Mouse (Mus musculus) skeletal muscle tissue, adult 2 months (tissue): ENCODE results near the gene Cdc42ep4.

Experiments
- DNase-seq: peaks from one replicate; pipeline ENCODE4 v3.0.0-alpha.2; 2012; ENCODE audit warnings: low read depth, low spot score

Gene Cdc42ep4

DNA sequence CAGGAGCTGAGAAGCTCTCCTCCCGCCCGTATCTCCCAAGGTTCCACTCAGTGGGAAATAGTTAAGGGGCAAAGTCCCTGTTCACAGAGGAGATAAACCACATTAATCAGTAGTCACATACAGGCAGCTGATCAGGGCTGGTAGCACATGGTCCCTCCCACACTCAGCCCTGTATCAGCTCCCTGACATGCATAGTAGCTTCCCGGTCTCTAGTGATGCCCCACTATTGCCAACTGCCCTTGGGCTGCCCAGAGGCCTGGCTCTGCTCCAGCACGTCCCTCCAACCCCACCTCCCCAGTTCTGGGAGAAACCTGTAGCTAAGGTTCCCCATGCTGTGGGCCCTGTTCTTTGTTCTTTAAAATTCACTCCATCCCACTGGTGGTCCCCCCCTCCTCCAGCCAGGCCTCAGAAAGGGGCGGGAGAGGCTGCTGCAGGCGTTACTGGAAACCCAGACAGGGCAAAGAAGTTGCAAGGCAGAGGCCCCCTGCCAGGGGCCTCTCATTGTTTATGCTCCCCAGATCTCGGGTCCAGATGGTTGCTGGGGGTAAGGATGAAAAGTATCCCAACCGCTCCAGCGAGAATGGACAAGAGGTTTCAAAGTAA, 1.8 kb downstream of the Cdc42ep4 start:
- DNase-seq = no peak

DNA sequence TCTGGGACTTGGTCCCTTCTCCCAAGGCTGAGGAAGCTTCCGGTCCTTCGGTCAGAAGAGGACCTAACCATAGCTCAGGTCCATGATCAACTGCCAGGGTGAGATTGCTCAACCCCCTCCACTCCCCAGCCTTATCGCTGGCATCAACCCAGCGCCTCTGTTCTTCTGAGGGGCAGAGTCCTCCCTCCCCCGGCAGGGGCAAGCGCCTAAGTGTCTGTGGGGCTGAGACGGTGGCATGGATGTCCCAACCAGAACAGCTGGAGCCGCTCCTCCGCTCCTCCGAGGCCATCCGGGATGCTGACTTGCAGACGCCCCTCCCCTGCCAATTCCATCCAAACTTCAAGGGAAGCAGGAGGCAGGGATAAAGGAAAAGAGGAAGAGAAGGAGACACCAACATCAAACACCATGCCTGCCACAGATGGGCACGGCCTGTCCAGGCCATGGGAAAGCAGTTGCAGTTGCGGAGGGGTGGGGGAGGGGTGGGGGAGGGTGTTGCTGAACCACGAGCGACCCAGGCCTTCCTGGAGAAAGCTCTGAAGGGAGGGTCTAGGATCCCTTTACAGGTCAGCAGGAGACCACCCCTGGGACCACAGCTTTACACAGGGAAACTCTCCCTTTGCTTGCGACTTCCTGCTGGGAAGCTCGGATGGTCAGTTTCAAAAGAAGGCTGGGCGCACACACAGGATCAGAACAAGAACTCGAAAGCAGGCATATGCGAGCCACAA, 2.7 kb downstream of the Cdc42ep4 start:
- no peak for DNase-seq

DNA sequence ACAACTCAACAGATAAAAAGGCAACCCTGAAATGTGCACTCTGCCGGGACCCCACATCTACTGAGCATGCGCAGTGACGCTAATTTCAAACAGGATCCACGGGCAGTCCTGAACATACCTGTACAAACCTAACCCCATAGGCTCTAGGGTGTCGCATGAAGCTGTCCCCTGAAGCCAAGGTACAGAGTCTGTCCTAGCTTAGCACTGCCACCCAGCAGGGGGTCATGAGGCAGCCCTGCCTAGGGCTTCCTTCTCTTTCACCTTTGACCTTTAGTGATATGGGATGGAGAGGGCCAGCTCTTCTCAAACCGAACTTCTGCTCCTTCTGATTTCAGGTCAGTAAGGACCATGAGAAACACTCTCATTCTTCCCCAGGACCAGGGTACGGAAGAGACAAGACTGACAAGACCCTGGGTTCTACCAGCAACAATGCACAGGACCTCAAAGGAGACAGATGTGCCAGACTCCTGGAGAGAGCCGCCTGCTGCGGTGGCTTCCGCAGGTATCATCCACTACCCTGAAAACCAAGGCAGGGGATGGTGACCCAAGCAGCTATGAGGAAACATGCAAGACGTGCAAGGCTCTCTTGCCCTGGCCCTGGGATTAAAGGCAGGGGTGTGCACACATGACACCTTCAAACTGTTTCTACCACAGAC, 3.8 kb downstream of the Cdc42ep4 start:
- DNase-seq = no peak

DNA sequence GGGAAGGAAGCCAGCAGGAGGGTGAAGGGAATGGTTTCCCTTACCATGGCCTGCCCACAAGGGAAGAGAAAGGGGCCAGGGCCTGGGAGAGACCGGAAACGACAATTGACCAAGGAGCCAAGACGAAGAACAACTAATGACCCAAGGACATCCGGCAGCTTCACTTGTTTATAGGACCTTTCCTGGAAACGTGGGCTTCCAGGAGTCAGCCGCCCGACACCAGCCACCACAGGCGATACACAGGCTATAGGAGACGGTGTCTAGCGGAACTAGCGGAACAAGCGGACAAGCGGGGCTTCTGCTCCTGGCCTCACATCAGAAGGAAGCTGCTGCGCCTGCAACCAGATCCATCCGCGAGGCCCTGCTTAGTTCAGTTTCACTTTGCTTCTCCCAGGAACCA, 4.6 kb downstream of the Cdc42ep4 start:
- no peak for DNase-seq

DNA sequence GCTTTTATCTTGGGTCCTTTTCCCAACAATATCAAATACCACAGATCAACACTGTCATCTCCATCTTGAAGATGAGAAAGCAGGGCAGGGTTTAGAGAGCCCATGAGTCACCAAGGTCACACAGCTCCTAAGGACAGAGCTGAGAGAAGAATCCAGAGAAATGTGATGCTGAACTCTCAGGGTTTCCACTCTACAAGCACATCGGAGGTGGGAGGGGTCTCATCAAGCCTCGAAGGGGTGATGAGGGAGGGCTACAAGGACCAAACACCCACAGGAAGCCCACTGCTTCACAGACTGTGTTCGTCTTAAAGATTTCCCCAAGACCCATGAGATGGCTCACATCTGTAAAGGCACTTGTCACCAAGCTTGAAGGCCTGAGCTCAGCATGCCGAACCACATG, 5.7 kb downstream of the Cdc42ep4 start:
- DNase-seq = no peak

DNA sequence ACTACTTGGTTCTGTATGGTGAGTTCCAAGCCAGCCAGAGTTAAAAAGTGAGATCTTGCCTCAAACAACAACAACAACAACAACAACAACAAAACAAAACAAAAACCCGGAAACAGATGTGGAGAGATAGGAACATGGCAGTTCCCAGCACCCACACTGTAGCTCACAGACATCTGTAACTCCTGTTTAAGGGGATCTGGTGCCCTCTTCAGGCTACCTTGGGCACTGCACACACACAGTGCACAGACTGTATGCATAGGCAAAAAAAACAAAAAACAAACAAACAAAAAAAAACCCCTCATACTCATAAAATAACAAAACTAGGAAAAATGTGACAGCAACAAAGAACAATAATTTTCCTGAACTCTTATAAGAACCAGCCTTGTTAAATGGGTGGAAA, 8.7 kb downstream of the Cdc42ep4 start:
- no peak for DNase-seq

DNA sequence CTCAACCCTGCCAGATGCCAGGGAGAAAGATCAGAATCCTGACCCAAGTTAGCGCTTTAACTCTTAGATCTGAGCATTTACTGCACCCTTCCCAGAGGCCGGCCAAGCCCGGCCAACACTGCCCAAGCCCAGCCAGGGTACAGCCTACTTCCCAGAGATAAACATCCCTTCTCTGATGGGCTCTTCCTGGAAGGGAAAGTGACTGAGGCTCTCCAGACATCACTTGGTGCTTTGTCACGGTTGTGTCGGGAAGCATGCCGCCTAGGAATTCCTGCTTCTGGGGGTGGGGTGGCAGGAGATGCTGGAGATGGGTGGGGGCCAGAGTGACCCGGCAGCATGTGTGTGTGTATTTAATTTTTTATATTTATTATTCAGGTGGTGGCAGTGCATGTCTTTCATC, 11.6 kb downstream of the Cdc42ep4 start:
- no peak for DNase-seq

DNA sequence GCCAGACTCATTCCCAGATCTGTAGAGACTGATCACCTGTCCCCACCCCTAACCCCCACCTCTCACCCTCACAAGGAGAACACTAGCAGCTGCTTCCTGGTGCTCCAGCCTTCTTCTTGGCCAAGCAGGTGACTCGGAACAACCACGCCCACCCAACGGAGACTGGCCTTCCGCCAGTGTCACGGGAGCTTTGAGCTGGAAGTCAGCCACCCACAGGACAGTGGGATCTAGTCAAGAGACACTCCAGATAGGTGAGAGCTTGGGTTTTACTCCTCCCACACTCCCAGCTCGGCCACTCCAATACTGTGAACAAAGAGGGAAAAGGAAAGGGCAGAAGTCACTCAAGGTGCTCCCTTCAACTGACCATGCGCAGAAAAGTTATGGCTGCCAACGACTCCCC, 12.5 kb downstream of the Cdc42ep4 start:
- no peak for DNase-seq

DNA sequence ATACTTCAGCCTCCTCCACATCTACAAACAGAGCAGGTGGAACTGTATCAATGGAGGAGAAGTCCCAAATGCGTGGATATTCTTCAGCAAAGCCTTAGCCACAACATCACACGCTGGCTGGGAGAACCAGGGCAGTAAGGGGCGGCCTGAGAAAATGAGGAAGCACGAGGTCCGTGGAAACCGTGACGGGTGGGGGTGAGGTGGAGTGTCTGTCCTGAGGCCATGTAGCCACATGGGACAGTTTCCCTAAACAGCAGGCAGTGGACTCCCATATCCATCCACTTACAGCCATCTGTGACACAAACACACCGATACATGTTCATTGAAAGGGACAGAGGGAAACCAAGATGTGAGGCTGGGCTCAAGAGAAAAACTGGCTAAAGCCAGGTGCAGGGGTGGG, 13.8 kb downstream of the Cdc42ep4 start:
- no peak for DNase-seq

DNA sequence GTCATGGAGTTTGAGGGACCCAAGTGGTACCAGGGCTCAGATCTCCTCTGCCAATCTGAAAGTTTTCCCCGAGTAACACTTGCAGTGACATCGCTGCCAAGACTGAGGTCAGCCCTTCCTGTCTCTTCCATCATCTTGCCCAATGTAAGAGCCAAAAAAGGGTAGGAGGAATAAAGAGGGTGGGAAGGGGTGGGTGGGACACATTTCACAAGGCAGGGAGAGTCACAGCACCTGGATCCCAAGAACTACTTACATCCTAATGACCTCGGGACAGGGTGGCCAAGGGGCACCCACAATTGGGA, 14.2 kb downstream of the Cdc42ep4 start:
- no peak for DNase-seq

DNA sequence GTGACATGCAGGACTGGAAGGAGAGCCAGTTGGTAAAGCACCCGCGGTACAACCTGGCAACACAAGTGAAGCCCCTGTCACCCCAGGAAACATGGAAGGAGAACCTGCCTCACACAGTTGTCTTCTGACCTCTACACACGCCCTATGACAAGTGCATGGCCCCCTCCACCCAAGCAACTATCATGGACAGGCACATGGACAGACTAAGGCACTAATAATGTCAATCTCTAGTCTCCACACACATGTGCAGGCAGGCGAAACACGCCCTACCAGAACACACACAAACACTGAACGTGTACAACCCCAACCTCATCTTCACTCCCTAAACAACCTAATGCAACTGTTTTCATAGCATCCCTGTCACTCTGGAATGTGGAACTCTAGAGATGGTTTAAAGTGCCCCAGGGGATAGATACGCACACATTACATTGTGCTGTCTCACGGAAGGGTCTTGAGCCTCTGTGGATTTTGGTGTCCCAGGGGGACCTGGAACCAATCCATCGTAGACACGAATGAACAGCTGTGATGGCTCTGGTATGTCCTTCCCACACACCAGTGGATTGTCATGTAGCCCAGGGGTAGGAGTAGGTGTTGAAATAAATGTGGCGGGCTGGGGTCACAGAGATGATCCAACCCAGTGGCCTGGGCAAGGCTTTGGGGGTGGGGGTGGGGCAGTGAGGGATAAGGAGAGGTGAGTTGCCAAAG, 14.7 kb downstream of the Cdc42ep4 start:
- DNase-seq = no peak

DNA sequence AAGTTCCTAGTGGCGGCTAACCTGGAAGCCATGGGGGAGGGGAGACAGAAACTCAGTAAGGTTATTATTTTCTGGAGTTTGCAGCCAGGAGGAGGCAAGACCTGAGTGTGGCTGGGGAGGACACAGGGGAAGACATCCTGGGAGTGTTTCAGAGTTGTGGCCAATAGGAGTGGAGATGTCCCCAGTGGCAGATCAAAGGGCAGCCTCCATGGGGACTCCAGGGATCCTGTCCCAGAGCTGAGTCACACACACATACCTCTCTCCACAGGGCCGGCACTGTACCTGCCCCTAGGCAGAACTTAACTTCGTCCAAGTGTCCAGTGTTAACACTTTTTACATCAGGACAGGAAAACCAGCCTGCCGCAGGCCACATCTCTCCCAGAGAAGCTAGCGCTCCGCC, 16.5 kb downstream of the Cdc42ep4 start:
- no peak for DNase-seq

DNA sequence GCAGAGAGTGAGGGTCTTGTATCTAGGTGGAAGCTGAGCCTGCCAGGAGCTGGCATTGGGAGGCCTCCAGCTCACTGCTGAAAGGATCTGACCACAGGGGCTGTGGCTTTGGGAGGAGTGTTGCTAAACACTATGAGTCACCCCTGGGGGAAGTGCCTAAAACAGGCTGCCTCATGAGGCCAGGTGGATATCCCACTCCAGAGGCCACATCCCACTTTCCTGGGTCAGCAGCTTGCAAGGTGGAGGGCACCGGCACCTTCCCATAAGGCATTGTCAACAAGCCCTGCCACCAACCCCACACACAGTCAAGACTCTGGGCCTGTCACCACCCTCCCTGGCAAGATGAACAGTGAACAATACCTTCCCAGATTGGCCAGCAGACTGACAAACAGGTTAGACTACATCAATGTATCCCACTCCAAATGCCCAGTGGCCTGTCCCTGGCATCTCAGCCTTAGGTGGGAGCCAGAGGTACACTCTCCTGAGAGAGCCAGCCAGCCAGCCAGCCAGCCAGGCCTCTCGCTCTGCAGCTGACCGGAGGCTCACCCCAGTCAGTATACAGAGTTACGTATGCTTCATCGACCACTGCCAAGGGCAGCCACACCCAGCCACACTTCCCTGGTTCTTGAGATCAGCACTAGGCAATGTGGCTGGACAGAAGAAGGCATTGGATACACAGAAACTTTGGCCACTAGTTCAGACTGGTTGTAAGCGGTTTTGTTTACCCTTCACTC, 17.9 kb downstream of the Cdc42ep4 start:
- DNase-seq = no peak

DNA sequence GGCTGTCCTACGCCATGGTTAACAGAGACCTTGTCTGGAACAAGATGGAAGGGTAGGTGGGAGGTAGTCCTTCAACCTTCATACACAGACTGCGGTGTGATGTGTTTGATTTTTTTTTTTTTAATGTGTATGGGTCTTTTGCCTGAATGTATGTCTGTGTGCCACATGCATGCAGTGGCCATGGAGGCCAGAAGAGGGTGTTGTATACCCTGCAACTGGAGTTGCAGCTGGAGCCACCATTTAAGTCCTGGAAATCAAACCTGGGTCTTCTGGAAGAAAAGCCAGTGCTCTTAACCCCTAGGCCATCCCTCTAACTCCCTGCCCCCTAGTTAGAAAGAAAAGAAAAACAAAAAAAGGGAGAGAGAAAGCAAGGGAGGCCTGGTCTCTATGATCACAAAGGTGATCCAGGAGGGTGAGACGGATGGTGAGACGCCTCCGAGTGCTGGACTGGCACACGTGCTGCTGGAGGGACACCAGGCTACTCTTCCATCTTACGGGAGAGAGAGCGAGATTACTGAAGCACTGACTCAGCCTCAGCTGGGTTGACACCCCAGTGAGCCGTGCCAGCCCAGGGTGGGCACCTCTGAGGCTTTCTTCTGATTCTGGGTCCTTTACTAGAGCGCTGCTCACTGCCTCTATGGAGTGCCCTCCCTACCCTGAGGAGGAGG, 19.6 kb downstream of the Cdc42ep4 start:
- DNase-seq = no peak

DNA sequence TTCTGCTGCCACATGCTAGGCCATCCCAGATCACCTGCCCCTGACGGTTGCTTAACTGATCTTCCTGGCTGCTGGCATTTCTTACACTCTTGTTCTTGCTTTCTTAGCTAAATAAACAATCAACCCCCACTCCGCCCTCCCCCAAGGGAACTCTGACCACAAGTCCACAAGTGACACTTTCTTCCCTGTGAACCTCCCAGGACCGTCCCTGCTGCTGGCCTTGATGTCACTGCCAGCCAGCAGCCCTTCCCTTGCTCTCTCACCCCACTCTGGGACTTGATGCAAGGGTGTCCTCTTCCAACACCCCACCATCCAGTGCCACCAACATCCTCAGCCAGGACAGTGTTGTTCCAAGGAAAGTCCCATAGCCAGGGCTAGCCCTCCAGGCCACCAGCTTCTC, 20.8 kb downstream of the Cdc42ep4 start:
- DNase-seq = no peak

DNA sequence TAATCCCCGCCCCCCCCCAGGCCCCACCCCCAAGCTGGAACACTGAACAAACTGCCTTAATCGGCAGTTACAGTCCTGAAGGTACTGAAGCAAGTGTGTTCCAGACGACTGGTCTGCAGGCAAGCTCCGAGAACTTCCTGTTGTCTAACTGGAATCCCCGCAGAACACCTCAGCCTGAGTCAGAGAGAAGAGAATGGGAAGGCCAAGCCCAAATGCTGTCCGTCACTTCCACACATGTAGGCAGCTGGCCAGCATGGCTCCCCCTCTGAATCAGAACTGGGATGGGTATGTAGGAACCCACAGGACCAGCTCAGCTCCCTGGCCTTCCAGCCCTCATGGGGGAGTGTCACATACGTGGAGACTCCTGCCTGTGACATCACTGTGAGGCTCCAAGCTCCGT, 21.8 kb downstream of the Cdc42ep4 start:
- no peak for DNase-seq

DNA sequence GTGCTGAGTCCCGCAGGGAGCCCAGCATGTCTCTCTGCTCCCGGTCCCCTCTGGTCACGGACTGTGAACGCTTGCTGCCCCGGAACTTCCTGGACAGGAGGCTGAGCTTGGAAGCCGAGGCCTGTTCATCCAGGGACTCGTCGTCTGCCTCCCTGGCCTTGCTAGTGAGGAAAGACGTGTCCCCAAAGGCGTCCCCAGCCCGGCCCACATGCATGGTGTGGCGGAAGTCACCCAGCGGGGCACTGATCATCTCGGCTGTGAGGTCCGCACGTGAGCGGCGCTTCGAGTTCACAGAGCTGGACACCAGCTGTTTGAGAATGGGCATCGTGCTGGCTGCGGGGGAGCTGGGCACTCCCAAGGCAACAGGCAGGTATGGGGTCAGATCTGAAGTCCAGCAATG, 22.4 kb downstream of the Cdc42ep4 start:
- DNase-seq = no peak

DNA sequence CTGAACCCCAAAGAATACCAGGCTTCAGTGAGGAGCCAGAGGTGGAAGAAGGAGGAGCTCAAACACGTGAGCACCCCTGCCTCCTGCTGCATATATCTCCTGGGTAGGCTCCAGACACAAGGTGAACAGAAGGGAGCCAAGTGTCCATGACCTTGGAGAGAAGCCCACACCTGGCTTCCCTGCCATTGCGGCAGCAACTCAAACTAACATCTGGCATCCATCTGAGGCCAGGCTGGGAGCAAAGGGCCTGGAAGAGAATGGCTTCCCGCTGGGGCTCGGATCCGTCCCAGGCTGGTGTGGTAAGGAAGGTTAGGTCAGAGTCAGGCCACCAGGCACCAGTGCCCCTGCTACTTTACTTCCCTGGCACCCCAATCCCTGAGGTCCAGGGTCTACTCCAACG, 23.7 kb downstream of the Cdc42ep4 start:
- DNase-seq = no peak

DNA sequence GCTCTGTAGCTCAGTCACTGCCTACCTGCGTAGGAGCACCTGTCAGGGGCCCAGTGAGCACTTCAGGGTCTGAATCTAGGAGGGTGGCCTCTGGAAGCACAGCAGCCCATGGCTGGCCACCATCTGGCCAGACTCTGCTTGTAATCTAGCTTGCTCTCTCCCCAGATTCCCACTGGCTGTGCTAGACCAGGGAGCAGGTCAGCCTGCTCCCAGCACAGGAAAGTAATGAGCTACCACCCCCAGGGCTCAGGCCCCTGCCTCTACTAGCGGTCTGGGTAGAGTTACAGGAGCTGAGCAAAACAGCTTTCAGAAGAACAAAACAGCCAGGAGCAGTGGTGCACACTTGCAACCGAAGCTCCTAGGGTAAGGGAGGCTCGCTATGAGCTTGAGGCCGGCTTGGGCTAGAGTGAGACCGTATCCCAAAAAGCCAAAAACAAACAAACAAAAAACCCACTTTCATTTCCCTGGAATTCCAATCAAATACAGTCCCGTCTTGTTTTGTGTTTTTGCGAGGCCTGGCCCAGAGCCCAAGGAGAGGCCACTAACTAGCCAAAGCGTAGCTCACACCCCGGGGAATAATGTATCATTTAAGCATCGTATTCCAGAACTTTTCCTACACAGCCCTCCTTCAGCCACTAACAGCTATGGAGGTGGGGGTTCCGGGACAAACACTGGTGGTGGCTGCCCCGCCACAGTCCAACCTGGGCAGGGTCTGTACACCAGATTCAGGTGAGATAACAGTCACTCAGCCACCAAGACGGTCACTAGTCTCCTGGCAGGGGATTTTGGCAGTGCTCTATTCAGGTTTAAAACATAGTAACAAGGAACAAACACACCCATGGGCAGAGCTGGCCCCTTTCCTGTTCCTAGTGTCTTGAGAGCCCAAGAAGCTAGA, 24.4 kb downstream of the Cdc42ep4 start:
- no peak for DNase-seq

DNA sequence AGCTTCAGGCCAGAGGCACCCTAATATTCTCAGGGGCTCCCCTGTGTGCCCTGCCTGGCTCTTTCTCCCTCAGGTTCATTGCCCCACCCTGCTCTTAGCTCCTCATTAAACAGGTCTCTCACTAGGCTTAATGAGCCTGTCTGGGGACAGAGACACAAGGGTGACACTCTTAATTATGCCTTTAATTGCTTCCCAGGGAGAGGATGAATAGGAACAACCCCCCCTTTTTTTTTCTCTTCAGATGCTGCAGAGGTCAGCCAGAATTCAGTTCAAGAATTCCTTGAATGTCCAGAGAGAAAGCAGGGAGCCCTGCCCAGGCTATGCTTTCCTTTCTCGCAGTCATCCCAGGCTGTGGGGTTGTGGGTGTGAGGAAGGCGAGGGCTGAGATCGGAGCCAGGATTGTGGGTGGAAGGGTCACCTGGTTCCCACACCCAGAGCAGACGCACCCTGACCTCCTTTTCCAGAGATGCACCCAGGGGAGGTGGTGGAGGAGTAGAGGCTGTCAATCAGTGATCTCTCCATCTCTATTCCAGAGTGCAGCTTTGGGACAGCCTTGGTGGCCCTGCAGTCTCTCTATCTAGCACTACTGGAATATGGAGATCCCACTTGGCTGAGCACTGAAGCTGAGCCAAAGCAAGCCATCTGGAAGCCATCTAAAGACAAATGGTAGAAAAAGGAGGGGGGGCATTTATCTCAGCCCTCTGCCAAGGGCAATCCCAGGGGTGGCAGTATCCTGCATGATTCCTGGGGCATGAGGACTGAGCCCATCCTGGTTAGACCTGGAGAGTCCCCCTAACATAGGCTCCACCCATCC, 26.2 kb downstream of the Cdc42ep4 start:
- peak; percentile 42 for DNase-seq
